Mouse (Mus musculus) forebrain, embryonic 14.5 days (tissue): Measurements from ENCODE around the gene Bbs4. TPM values are rescaled to one million over a fixed set of nuclear protein-coding genes. Genes with fewer than 3 reads are reported as not detected.
A peak's percentile ranks its signal among the peaks of the same experiment; 100 is the strongest.

Experiments
- ATAC-seq: fragments of 200-750 bp; cut with Nextera tagmentation; 2 replicates; pipeline ENCODE4 v1.8.0; 2017; ENCODE audit warnings: mild to moderate bottlenecking, moderate library complexity
- DNase-seq: peaks from one replicate; pipeline ENCODE4 v3.0.0-alpha.2; 2015; ENCODE audit warnings: low spot score
- H3K27ac ChIP-seq: fragments of 300-500 bp; sonication (generic); 2 replicates; pipeline ENCODE4 v1.5.1; 2014; ENCODE audit warnings: low read depth, mild to moderate bottlenecking, control low read depth, low read length, moderate library complexity
- H3K27me3 ChIP-seq: fragments of 300-500 bp; sonication (generic); replicated peaks from 2 replicates; pipeline ENCODE4 v1.6.1; 2014; ENCODE audit warnings: low read length, control low read depth, mixed read lengths; ENCODE audit not compliant: control insufficient read depth, insufficient read depth
- H3K36me3 ChIP-seq: fragments of 300-500 bp; sonication (generic); 2 replicates; pipeline ENCODE4 v1.6.1; 2014; ENCODE audit warnings: low read length, control low read depth; ENCODE audit not compliant: control insufficient read depth, insufficient read depth
- H3K4me1 ChIP-seq: fragments of 300-500 bp; sonication (generic); 2 replicates; pipeline ENCODE4 v1.6.1; 2014; ENCODE audit warnings: antibody characterized with exemption, low read length, control low read depth; ENCODE audit not compliant: control insufficient read depth, insufficient read depth
- H3K4me2 ChIP-seq: fragments of 300-500 bp; sonication (generic); 2 replicates; pipeline ENCODE4 v1.6.1; 2014; ENCODE audit warnings: mild to moderate bottlenecking, control low read depth, low read length
- H3K4me3 ChIP-seq: fragments of 300-500 bp; sonication (generic); 2 replicates; pipeline ENCODE4 v1.5.1; 2014; ENCODE audit warnings: low read depth, low read length, control low read depth
- H3K9ac ChIP-seq: fragments of 300-500 bp; sonication (generic); 2 replicates; pipeline ENCODE4 v1.6.1; 2014; ENCODE audit warnings: mild to moderate bottlenecking, low read length, control low read depth, moderate library complexity
- H3K9me3 ChIP-seq: fragments of 300-500 bp; sonication (generic); replicated peaks from 2 replicates; pipeline ENCODE4 v1.6.1; 2016; ENCODE audit warnings: low read length, control low read depth, mixed read lengths; ENCODE audit not compliant: control insufficient read depth
- WGBS: fragments of 180-500 bp; shearing (Covaris S2); extraction: QIAGEN DNeasy Blood & Tissue Kit; methylation state at CpG from one replicate; pipeline ENCODE4 v1.1.7; 2014; 5-methylcytosine and 5-hydroxymethylcytosine counted together
- polyA plus RNA-seq: library from polyadenylated mRNA; unstranded; fragments of >200 nt; fragmentation: Nextera tagmentation; extraction: Ambion mirVana; gene quantifications from 2 replicates; pipeline ENCODE4 v1.2.1, GENCODE M21; 2014

Gene Bbs4
- polyA plus RNA-seq, 1 experiment from 2014 or later = 48.4 TPM

DNA sequence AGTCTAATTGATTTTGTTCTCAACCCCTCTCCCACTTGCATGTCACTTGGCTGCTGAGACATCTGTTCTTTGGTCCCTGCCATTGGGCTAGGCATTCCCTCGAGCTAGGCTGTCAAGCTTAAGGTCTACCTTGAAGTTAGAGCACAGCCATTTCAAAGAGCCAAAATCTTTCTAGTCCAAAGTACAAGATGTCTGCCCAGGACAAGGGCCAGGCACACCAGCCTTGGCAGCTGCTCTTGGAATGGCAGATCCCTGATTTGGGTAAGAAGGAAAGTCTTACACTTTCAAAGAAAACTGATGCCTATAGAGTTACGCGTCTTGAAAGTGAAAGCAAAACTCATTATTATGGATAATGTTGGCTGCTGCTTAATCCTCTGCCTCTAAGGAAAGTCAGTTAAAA lies 37.1 kb downstream of the Bbs4 start:
- Histone ChIP-seq H3K4me2 (no peak overlapping the region), H3K4me3 (no peak overlapping the region), H3K36me3 (peaks cover 59% of the 10 kb centered on the region), H3K27me3 (no peaks in the 10 kb centered on the region), H3K4me1 (0 out of 2 replicates have a peak, but pooled peaks cover 2% of the 10 kb centered on the region), H3K9me3 (no peaks in the 10 kb centered on the region), H3K27ac (no peak overlapping the region), H3K9ac (no peak overlapping the region)
- ATAC-seq (no peak), DNase-seq (no peak)
- 91% methylated on average over 3 of the region's 3 CpGs for WGBS

DNA sequence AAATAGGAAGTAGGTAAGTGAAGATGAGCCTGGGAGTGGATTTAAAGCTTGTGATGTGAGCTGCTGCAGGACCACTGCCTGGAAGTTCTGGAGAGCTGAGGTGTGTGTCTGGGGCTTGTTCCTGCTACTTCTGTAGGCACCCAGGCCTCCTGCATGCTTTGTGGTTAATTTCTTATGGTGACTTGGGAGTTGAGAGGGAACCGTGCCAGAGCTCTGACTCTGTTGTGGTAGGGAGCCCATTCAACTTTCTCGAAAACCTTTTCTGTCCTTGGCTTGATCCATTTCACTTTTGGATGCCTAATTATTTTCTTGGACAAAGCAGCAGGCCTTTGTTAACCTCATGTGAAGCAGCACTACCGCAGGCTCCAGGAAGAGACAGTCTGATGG lies 42.0 kb downstream of the Bbs4 start:
- DNase-seq (no peak), ATAC-seq (no peak)
- WGBS = 25% methylated on average over 3 of the region's 3 CpGs
- Histone ChIP-seq H3K36me3 (peaks cover 68% of the 10 kb centered on the region), H3K27me3 (no peaks in the 10 kb centered on the region), H3K4me3 (no peak overlapping the region), H3K4me1 (0 out of 2 replicates have a peak, but pooled peaks cover 2% of the 10 kb centered on the region), H3K9ac (no peak overlapping the region), H3K27ac (no peak overlapping the region), H3K4me2 (no peak overlapping the region), H3K9me3 (no peaks in the 10 kb centered on the region)

DNA sequence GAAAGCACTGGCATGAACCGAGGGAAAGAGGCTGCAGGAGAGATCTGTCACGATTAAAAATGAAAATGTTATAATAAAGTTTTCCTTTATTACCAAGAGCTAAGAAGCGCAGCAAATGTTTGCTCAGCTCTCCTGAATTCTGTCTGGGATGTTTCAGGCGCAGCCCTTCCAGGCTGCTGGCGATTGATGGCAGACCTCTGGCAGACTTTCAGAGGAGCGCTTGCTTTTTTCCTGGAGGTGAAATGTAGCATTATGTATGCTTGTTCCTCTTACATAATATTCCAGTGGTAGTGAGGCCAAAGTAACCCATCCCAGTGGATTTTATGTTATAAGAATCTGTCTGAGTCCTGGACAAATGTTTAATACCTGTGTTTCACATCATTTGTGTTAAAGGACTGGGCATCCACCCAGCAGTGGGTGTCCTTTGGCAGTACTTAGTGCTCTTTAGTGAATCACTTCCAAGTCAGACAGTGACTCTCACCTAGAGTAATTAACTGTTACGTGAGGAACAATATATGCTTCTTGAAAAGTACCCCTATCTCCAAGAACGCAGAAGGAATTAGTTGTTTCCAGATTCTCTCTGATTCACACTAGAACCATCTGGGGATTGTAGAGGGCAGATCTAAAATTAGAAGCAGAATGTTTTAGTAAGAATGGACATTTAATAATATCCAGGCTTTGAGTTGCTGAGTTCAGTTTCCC lies 42.6 kb downstream of the Bbs4 start:
- 90% methylated on average over 8 of the region's 8 CpGs for WGBS
- DNase-seq (no peak), ATAC-seq (no peak)
- Histone ChIP-seq H3K36me3 (peaks cover 70% of the 10 kb centered on the region), H3K27ac (no peak overlapping the region), H3K4me3 (no peak overlapping the region), H3K9me3 (no peaks in the 10 kb centered on the region), H3K27me3 (no peaks in the 10 kb centered on the region), H3K9ac (no peak overlapping the region), H3K4me2 (no peak overlapping the region), H3K4me1 (0 out of 2 replicates have a peak, but pooled peaks cover 2% of the 10 kb centered on the region)

DNA sequence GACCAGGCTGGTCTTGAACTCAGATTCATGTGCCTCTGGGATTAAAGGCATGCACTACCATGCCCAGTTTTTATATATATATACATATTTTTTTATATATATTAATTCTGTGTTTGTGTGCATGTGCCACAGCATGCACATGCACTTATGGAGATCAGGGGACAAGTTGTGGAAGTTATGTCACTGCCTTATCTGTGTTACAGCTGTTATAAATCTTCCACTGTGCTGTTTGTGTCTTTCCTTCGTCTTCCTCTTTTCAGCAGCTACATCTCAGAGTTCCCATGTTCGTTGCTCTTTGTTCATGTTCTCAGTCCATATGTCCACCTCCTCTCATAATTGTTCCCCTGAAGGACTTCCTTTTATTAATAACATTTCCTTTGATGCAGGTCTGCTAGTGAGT lies 45.4 kb downstream of the Bbs4 start:
- DNase-seq (no peak), ATAC-seq (no peak)
- 90% methylated on average over 2 of the region's 2 CpGs for WGBS
- H3K9ac ChIP-seq = no peak overlapping the region
- no peaks in the 10 kb centered on the region for H3K27me3 ChIP-seq
- H3K27ac ChIP-seq = no peak overlapping the region
- no peak overlapping the region for H3K4me3 ChIP-seq
- H3K4me2 ChIP-seq = no peak overlapping the region
- H3K4me1 ChIP-seq = 0 out of 2 replicates have a peak, but pooled peaks cover 2% of the 10 kb centered on the region
- H3K36me3 ChIP-seq = peaks cover 59% of the 10 kb centered on the region
- no peaks in the 10 kb centered on the region for H3K9me3 ChIP-seq

DNA sequence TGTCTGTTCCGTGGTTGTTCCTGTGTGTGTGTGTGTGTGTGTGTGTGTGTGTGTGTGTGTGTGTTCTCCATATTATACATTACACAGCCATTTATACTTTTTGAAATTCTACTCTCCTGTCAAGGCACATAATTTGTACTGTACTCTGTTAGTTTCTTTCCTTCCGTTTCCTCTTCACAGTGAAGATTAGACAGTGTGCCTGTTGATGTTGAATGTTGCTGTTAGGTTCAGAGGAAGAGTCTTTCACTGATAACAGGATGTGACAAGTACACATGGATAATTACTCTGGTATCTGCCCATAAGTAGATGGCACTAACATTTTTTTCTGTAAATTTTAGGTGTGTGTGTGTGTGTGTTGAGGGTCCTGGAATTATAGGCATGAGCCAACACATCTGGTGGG lies 56.9 kb downstream of the Bbs4 start:
- H3K9me3 ChIP-seq = no peaks in the 10 kb centered on the region
- peaks cover 3% of the 10 kb centered on the region; the same call in 1 of the 2 replicates for H3K4me1 ChIP-seq
- H3K9ac ChIP-seq = no peak overlapping the region
- H3K27me3 ChIP-seq = no peaks in the 10 kb centered on the region
- H3K4me3 ChIP-seq = no peak overlapping the region
- H3K4me2 ChIP-seq = no peak overlapping the region
- no peak overlapping the region for H3K27ac ChIP-seq
- ATAC-seq (no peak), DNase-seq (no peak)
- WGBS = 93% methylated on average over 2 of the region's 2 CpGs
- H3K36me3 ChIP-seq = peaks cover 25% of the 10 kb centered on the region

DNA sequence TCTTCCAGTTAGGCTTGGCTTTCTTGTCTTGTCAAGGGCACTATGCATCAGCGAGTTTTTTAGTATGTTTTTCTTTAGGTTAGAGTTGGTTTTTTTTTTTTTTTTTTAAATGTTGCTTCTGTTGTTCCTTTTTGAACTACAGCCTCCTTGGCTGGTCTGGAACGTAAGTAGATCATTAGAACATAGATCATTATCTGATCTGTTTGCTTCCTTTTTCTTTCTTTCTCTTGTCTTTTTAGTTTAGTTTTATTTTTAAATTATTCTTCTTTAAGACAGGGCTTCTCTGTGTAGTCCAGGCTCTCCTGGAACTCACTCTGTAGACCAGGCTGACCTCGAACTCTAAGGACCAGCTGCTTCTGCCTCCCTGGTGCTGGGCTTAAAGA lies 60.8 kb downstream of the Bbs4 start:
- H3K4me1 ChIP-seq = peaks cover 8% of the 10 kb centered on the region; the same call in 1 of the 2 replicates
- ATAC-seq = no peak
- H3K4me3 ChIP-seq = peak overlapping the region; percentile 84; the same call in 1 of the 2 replicates
- H3K27me3 ChIP-seq = no peaks in the 10 kb centered on the region
- peak overlapping the region; percentile 69 for H3K4me2 ChIP-seq
- WGBS = 47% methylated on average over 3 of the region's 3 CpGs
- peak overlapping the region; percentile 88; the same call in 1 of the 2 replicates for H3K9ac ChIP-seq
- H3K27ac ChIP-seq = no peak overlapping the region
- H3K36me3 ChIP-seq = peaks cover 2% of the 10 kb centered on the region; the same call in 1 of the 2 replicates
- H3K9me3 ChIP-seq = no peaks in the 10 kb centered on the region
- DNase-seq = no peak

DNA sequence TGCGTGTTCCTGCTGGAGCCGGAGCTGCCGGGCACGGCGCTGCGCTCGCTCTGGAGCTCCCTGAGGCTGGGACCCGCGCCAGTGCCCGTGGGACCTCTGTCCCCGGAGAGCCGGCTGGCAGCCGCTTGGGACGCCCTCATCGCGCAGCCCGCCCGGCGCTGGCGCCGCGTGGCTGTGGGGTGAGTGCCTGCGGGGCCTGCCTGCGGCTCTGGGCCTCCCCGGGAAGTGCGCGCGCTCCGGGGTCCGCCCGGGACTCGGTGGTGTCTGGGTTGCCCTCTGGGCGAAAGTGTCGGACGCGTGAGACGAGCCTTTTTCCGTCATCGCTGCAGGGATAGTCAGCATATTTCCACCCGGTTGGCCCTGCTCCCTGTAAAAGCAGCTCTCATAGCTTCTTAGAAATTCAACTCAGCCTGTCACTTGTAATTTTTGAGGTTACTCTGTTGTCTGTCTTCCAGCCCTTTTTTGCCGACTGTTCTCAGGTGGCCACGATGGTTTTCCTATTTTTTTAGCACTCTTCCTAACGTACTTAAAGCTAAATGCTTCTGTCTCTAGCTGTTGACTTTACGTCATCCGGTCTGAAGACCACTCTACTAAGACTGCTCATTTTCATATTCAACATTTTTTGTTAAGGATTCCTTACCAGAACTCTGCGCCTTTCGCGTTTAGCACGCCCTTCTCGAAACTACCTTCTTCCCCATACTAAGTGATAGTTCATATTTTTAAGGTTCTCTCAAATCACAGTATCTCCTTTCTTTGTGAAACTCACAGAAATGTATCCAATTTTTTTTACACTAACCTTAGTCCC lies 61.4 kb downstream of the Bbs4 start:
- no peaks in the 10 kb centered on the region for H3K27me3 ChIP-seq
- peak overlapping the region; percentile 69 for H3K4me2 ChIP-seq
- DNase-seq (peak; percentile 33), ATAC-seq (peak; percentile 79)
- WGBS = 1% methylated on average over 44 of the region's 50 CpGs
- peaks cover 8% of the 10 kb centered on the region; the same call in 1 of the 2 replicates for H3K4me1 ChIP-seq
- peak overlapping the region; percentile 84 for H3K4me3 ChIP-seq
- peak overlapping the region; percentile 88 for H3K9ac ChIP-seq
- no peaks in the 10 kb centered on the region for H3K9me3 ChIP-seq
- H3K36me3 ChIP-seq = no peaks in the 10 kb centered on the region
- peak overlapping the region; percentile 86 for H3K27ac ChIP-seq

DNA sequence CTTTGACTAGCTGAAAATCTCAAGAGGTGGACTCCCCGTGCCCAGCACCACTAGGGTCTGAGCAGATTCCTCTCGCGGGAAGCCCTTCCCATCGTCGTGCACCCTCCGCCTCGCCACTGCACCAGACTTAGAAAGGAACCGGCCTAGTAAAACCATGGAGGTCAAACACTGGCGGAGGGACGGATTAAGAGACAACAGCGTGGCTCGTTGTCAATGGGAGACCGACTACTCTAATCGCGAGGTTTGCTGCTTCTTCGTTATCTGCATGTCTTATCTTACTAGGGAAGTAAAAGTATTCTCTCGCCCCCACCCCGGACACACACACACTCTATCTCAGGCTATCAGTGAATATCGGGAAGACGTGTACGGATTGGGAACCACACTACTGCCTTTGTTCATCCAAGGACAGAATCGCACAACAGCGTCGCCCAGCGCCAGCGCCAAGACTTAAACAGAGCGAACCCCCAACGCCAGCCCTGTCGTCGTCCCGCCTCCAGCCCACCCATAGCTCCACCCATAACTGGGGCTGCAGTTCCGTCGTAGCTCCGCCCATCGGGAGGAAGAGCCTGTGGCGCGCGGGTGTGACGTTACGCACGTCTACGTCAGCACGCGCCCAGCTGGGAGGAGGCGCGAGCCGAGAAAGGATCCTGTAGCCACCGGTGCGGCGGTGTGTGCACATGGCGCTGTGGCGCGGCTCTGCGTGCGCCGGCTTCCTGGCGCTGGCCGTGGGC lies 62.2 kb downstream of the Bbs4 start, which contains the start of gene Adpgk:
Adpgk (plus strand) TSS at position 602 of the 731 bp plus-strand sequence.
- Histone ChIP-seq H3K4me3 (peak within 1 kb of the TSS; percentile 84), H3K4me2 (peak within 1 kb of the TSS; percentile 69), H3K9me3 (no peaks in the 10 kb centered on the region), H3K27ac (peak within 1 kb of the TSS; percentile 93), H3K9ac (peak within 1 kb of the TSS; percentile 88), H3K27me3 (no peaks in the 10 kb centered on the region), H3K4me1 (peaks cover 8% of the 10 kb centered on the region; the same call in 1 of the 2 replicates), H3K36me3 (no peaks in the 10 kb centered on the region)
- WGBS = under 1% methylated on average over 58 of the region's 58 CpGs
- ATAC-seq = peak; percentile 98
- DNase-seq = peak; percentile 100
